Mouse (Mus musculus) small intestine, adult 2 months (tissue): Measurements from ENCODE around the gene Cdk1. TPM values are rescaled to one million over a fixed set of nuclear protein-coding genes. Genes with fewer than 3 reads are reported as not detected.

Source experiments
- H3K27ac ChIP-seq: fragments of 200-500 bp; 2 replicates; pipeline ENCODE4 v1.5.1; 2012; ENCODE audit warnings: low read depth, low read length, control low read depth, inconsistent platforms; ENCODE audit not compliant: insufficient read depth
- H3K27me3 ChIP-seq: fragments of 200-500 bp; 2 replicates; pipeline ENCODE4 v1.6.1; 2012; ENCODE audit warnings: mild to moderate bottlenecking, moderate library complexity, low read length, inconsistent platforms; ENCODE audit not compliant: control insufficient read depth, insufficient read depth
- H3K36me3 ChIP-seq: fragments of 200-500 bp; 2 replicates; pipeline ENCODE4 v1.6.1; 2012; ENCODE audit warnings: mild to moderate bottlenecking, low read length, control low read depth, inconsistent platforms; ENCODE audit not compliant: control insufficient read depth, insufficient read depth
- H3K4me1 ChIP-seq: fragments of 200-500 bp; 2 replicates; pipeline ENCODE4 v1.6.1; 2012; ENCODE audit warnings: low read length, inconsistent platforms, mixed read lengths; ENCODE audit not compliant: control insufficient read depth, insufficient read depth, insufficient read length
- H3K4me3 ChIP-seq: fragments of 200-500 bp; 2 replicates; pipeline ENCODE4 v1.5.1; 2012; ENCODE audit warnings: low read depth, mild to moderate bottlenecking, control low read depth, inconsistent platforms, low read length, moderate library complexity
- CTCF ChIP-seq: fragments of 200-500 bp; IDR thresholded peaks from 2 replicates; pipeline ENCODE4 v1.5.1; 2012; ENCODE audit warnings: low read depth, mild to moderate bottlenecking, control low read depth, inconsistent platforms, low read length, moderate library complexity, mixed read lengths; ENCODE audit not compliant: insufficient replicate concordance, insufficient read length; ENCODE audit errors: extremely low read depth
- POLR2A ChIP-seq: fragments of 200-500 bp; IDR thresholded peaks from 2 replicates; pipeline ENCODE4 v1.6.1; 2012; ENCODE audit warnings: low read depth, mild to moderate bottlenecking, control low read depth, inconsistent platforms, low read length, moderate library complexity
- WGBS: fragments of 180-500 bp; shearing (Covaris S2); methylation state at CpG from one replicate; pipeline ENCODE4 v1.1.7; 2018; 5-methylcytosine and 5-hydroxymethylcytosine counted together
- polyA plus RNA-seq: library from polyadenylated mRNA; depleted of rRNA; stranded (reverse); fragments of >200 nt; gene quantifications from 2 replicates; pipeline ENCODE4 v1.2.3, GENCODE M21; 2012

Gene Cdk1
- polyA plus RNA-seq, 1 experiment: 25.3 TPM

DNA sequence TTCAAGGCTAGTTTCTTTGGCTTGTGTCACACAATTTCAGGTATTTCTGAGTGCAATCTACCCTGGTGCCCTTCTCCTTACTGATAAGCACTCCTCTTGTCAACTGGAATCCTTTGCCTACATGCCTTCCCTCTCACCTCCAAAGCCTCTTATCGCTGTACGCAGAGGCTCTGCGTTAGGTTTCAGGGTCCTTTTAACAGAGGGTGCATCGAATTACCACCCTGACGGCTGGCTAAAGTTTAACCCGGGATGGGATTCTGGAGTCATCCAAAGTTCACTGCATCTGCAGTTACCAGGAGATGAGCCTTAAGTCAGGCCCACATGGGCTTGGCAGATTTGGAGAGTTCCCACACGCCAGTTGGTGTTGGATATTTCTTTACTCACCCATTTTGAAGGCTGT, 47.1 kb downstream of the Cdk1 start:
- 22% methylated on average over 7 of the region's 7 CpGs for WGBS
- TF ChIP-seq CTCF (no peak), POLR2A (no peak)
- Histone ChIP-seq H3K27ac (no peak overlapping the region), H3K27me3 (no peaks in the 10 kb centered on the region), H3K4me1 (peaks cover 7% of the 10 kb centered on the region; the same call in 1 of the 2 replicates), H3K36me3 (no peaks in the 10 kb centered on the region), H3K4me3 (no peak overlapping the region)

DNA sequence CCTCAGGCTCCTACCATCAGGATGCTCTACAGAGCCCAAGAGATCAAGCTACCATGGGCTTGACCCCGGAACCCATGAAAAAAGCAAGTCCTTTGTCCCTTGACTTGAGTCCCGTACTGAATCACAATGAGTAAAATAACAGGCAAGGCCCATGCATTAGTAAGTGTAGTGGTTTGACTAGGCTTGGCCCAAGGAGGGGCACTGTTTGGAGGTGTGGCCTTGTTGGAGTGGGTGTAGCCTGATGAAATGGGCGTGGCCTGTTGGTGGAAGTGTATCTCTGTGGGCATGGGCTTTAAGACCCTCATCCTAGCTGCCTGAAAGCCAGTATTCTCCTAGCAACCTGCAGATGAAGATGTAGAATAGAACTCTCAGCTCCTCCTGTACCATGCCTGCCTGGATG, 47.9 kb downstream of the Cdk1 start:
- TF ChIP-seq CTCF (no peak), POLR2A (no peak)
- H3K27ac ChIP-seq: no peak overlapping the region
- H3K4me1 ChIP-seq: peaks cover 7% of the 10 kb centered on the region; the same call in 1 of the 2 replicates
- no peak overlapping the region for H3K4me3 ChIP-seq
- WGBS: 78% methylated on average over 3 of the region's 3 CpGs
- no peaks in the 10 kb centered on the region for H3K27me3 ChIP-seq
- H3K36me3 ChIP-seq: no peaks in the 10 kb centered on the region

DNA sequence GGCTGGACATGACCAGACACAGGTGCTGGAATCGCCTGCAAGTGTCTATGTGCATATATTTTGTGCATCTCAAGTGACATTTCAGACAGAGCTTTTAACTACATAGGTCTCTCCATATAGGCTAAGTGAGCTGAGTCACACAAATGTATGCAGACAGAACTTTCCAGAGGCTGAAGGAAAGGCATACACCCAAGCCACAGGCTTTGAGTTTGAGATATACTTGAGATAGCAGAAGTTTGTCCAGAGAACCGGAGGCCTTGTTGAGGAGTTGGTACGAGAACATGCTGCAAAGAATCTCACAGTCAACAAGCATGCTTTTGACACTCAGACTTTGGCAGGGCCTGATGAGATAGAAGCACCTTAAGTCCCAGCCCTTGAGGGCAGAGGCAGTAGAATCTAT, 50.1 kb downstream of the Cdk1 start:
- TF ChIP-seq CTCF (no peak), POLR2A (no peak)
- H3K4me1 ChIP-seq: peaks cover 7% of the 10 kb centered on the region; the same call in 1 of the 2 replicates
- no peaks in the 10 kb centered on the region for H3K27me3 ChIP-seq
- 84% methylated on average over 3 of the region's 3 CpGs for WGBS
- H3K36me3 ChIP-seq: no peaks in the 10 kb centered on the region
- H3K4me3 ChIP-seq: no peak overlapping the region
- no peak overlapping the region for H3K27ac ChIP-seq

DNA sequence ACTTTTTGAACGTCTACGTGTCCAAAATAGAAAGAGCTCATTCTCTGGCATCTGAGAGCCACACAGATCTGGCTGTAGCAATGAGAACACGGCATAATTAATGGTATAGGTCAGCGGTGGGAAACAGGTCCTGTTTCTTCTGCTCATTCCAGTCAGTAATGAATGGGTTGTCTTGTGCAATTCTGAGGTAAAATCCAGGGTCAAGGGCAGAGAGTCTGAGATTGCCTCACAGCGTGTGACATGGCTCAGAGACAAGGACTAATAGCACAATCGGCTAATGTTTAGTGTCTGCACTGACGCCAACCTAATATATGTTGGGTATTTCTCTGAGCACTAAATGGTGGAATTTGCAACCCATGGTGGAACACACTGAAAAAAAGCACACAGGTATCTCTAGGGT, 52.8 kb downstream of the Cdk1 start:
- Histone ChIP-seq H3K4me1 (no peaks in the 10 kb centered on the region), H3K36me3 (no peaks in the 10 kb centered on the region), H3K4me3 (no peak overlapping the region), H3K27me3 (no peaks in the 10 kb centered on the region), H3K27ac (no peak overlapping the region)
- no peak for TF ChIP-seq POLR2A
- no peak for TF ChIP-seq CTCF
- WGBS: 82% methylated on average over 7 of the region's 7 CpGs

DNA sequence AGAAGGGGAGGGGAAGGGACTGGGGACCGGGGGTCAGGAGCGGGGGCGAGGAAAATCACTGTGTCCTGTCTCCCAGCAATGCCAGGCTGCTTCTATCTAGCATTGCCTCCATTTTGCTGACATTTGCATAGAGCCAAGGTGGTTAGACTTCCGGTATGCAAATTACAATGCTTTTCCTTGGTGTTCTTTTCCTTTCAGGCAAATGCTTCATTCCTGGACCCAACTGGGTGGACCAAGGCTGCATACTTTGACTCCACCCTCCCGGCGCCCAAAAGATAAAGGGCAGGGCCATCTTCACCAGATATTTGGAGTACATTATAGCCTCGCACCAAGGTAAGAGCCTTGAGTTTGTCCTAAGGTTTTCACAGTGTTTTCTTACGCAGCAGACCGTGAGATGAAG, 56.8 kb downstream of the Cdk1 start:
- Histone ChIP-seq H3K27me3 (no peaks in the 10 kb centered on the region), H3K4me1 (no peaks in the 10 kb centered on the region), H3K4me3 (no peak overlapping the region), H3K36me3 (no peaks in the 10 kb centered on the region), H3K27ac (no peak overlapping the region)
- 80% methylated on average over 9 of the region's 9 CpGs for WGBS
- TF ChIP-seq POLR2A (no peak), CTCF (no peak)

DNA sequence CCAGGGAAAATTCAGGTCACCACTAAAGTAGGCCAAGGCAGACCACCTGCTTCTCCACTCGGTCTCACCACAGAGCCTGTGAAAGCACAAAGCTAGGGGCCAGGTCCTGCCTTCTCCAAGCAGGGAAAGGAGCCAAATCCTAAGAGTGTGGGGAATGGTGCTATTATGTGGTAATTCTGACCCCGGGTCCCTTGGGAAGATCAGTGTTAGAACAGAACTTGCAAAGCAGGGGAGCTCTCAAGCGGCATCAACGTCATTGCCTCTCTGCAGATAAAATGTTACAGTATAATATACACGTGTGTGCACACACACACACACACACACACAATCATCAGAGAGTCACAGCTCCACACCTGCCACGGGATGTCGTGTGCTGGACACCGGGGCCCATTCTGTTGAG, 62.0 kb downstream of the Cdk1 start:
- no peak overlapping the region for H3K4me3 ChIP-seq
- 89% methylated on average over 8 of the region's 8 CpGs for WGBS
- TF ChIP-seq CTCF: no peak
- no peak for TF ChIP-seq POLR2A

DNA sequence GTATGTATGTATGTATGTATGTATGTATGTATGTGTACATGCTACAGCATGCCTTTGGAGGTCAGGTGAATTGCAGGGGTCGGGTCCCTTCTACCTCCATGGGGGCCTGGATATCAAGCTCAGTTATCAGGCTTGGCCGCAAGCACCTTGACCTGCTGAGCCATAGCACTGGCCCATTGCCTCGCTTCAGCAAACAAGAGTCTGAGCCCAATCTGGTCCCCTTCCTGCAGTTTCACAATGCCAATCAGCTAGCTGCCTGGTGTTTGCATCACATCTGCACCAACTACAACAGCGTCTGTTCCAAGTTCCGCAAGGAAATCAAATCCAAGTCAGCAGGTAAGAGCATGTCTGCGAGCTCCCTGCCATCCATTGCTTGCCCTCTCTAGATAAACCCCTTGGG, 64.0 kb downstream of the Cdk1 start:
- Histone ChIP-seq H3K4me1 (no peaks in the 10 kb centered on the region), H3K27ac (no peak overlapping the region), H3K27me3 (no peaks in the 10 kb centered on the region), H3K4me3 (no peak overlapping the region), H3K36me3 (peaks cover 3% of the 10 kb centered on the region; the same call in 1 of the 2 replicates)
- TF ChIP-seq POLR2A: no peak
- no peak for TF ChIP-seq CTCF
- WGBS: 79% methylated on average over 6 of the region's 6 CpGs

More for the DNA sequence above, 62.0 kb downstream of the Cdk1 start:
- H3K36me3 ChIP-seq: no peaks in the 10 kb centered on the region
- H3K27ac ChIP-seq: no peak overlapping the region
- no peaks in the 10 kb centered on the region for H3K27me3 ChIP-seq
- H3K4me1 ChIP-seq: no peaks in the 10 kb centered on the region

DNA sequence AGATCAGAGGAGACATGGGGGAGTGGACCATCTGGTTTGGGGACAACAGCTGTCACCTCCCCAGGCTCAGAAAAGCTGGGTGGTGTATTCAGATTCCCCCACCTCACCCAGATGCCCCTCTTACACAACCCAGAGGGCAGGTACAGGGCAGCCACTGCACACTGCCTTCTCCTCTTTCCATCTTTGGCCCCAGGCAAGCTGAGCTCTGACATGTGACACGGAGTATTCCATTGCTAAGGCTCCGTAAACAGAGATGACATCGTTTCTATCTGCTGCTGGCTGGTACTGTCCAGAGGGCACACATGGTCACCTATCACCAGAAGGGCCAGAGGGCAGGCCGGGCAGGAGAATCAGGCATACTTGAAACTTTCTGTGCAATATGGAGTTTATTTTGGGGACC, 64.7 kb downstream of the Cdk1 start:
- Histone ChIP-seq H3K27me3 (no peaks in the 10 kb centered on the region), H3K27ac (no peak overlapping the region), H3K4me1 (no peaks in the 10 kb centered on the region), H3K4me3 (no peak overlapping the region), H3K36me3 (peaks cover 3% of the 10 kb centered on the region; the same call in 1 of the 2 replicates)
- WGBS: 82% methylated on average over 4 of the region's 4 CpGs
- no peak for TF ChIP-seq POLR2A
